Mouse (Mus musculus): ENCODE data around the gene Tufm.

Tufm gene

DNA sequence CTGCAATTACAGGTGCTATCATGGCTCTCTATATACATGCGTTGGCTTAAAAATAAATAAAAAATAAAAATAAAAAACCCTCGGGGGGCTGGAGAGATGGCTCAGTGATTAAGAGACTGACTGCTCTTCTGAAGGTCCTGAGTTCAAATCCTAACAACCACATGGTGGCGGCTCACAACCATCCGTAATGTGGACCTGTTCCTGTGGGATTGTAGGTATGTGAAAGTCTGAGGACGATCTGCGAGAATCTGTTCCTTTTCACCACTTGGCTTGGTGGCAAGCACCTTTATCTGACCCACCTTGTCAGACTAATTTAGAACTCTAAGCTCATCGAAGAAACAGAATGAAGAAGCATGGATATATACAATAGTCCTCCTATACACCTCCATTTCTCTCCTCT, 12.3 kb downstream of the Tufm start:
- DNase-seq (ENCODE audit: low spot score): no peak

DNA sequence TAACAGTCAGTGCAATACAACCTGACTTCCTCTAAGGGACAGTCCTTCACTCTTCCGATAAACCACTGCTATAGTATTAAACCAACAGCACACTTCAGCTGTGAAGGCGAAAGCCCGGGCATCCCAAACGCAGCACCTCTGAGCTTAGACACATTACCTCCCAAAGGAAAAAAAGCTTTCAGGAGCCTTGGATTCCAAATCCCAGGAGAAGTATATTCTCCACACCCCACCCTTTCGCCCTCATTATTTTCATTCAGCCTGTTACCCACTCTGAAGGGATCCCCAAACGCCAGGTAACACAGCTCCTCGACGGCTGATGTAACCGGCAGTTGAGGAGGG, 14.5 kb downstream of the Tufm start:
- no peak for DNase-seq (ENCODE audit: low spot score)

DNA sequence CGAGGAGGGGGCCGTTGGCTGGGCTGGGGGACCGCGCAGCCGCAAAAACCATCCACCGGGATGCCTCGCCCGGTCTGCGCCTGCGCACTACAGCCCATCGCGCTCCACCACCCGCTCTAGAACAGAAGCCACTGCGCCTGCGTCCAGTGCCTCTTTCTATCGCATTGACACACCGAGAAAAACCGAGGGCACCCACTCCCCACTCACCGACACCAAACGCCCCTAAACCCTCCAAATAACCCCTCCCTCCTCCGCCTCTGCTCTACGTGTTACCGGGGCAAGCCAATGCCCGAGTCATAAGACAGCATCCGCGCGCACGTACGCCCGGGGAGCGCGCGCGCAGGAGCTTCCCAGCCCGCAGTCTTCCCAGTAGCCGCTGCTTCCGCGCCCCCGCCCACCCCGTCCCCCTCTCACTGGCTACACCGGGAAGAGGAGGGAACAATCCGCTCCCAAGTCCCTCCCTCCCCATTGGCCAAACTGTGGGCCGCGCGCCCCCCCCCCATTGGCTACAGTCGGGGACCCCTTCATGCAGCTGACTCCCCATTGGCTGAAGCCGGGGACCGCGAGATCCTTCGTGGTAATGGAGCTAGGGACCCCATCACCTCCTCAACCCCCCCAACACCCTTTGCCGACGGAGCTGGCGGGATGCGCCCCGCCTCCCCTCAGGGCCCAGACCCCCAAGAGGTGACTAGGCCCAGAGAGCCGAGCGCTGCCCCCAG, 15.0 kb downstream of the Tufm start:
- DNase-seq (ENCODE audit: low spot score): peak; percentile 88

DNA sequence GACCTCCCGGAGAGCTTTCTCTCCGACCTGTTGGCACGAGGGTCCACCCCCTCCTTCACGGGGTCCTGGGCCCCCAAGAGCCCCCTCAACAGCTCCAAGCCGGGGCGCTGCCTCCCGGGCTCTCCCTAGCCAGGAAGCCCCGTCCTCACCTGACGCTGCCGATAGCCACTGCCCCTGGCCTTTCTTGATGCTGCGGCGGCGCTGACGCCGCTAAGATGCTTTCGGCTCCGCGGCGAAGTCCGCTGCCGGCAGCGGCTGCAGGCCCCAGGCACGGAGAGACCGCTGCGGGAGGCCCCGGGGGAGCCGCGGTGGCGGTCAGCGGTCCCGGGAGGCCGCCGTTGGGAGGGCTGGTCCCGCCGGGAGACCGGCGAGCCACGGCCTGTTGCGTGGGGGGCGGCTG, 15.6 kb downstream of the Tufm start:
- peak; percentile 49 for DNase-seq (ENCODE audit: low spot score)

DNA sequence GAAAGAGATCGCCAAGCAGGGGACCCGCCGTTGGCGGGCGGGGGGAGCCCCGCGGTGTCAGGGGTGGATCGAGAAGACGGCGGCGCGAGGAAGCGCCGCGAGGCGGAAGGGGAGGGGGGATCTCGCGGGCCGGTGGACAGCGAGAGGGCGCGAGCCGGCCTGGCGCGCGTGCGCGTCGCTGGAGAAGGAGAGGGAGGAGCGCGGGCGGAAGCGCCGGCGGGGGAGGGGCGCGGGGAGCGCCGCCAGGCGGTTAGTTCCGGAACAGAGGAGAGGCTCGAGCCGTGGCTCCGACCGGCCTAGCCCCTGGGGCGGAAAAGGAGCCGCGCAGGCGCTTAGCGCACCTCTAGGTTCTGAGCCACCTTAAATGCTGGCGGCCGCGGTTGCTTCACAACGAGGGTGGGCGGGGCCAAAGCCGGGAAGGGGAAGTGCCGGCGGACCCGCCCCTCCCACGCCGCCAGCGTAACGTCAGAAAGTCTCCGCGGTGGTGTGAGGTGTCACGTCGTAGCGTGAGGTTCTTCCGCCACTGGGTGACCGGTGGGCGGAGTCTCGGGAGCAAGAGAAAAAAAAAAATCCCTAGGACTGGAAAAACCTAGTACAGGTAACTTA, 16.2 kb downstream of the Tufm start, which contains the start of gene Atxn2l:
Gene Atxn2l, minus strand, starts transcription at position 165 of the 606 bp plus-strand sequence.
- DNase-seq (ENCODE audit: low spot score): peak; percentile 95

DNA sequence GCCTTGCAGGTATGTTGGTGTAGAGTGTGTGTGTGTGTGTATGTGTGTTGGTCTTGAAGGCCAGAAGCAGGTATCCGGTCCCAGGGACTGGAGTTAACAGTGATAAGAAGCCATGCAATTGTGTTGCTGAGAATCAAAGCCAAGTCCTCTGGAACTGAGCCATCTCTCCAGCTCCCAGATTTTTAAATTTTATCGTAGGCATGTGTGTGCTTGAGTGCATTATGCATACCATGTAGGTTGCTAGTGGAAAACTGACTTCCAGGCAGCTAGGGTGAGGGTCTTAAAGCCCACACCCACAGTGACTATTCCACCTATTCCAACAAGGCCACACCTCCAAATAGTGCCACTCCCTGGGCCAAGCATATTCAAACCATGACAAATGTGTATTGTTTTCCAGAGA, 17.8 kb downstream of the Tufm start:
- DNase-seq (ENCODE audit: low spot score): no peak

DNA sequence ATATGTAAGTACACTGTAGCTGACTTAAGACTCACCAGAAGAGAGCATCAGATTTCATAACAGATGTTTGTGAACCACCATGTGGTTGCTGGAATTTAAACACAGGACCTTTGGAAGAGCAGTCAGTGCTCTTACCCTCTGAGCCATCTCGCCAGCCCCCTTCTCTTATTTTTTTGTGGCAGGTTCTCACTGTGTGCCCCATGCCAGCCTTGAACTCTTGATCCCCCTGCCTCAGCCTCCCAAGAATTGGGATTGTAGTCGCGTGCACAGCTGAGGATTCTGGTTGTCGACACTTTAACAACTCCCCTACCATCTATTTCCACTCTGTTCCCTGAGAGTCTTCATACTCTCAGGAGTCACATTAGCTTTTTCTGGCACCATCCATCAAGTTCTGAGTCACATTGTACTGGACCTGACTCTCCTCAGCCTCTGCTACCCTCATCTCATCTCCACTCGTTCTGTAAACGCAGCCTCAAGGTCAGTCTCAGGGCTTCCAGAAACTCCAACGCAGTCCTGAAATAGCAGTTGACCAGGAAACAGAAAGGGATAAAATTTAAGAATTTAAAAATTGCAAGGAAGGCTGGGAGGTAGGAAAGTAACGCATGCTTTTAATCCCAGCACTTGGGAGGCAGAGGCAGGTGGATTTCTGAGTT, 20.1 kb downstream of the Tufm start:
- no peak for DNase-seq (ENCODE audit: low spot score)

DNA sequence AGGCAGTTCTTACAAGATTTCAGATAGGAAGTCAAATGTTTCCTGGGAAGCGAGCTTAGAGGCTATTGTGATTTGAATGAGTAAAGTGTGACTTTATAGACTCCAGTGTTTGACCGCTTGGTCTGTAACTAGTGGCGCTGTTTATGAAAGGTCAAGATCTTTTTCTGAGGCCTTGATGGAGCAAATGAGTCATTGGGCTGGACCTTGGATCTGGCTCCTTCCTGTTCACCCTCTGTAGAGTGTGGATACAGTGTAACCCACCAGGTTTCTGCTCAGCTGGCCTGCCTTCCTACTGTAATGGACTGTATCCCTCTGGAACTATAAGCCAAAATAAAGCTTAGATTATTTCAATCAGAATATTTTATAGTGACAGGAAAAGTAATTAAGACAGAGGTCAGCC, 24.1 kb downstream of the Tufm start:
- no peak for DNase-seq (ENCODE audit: low spot score)

DNA sequence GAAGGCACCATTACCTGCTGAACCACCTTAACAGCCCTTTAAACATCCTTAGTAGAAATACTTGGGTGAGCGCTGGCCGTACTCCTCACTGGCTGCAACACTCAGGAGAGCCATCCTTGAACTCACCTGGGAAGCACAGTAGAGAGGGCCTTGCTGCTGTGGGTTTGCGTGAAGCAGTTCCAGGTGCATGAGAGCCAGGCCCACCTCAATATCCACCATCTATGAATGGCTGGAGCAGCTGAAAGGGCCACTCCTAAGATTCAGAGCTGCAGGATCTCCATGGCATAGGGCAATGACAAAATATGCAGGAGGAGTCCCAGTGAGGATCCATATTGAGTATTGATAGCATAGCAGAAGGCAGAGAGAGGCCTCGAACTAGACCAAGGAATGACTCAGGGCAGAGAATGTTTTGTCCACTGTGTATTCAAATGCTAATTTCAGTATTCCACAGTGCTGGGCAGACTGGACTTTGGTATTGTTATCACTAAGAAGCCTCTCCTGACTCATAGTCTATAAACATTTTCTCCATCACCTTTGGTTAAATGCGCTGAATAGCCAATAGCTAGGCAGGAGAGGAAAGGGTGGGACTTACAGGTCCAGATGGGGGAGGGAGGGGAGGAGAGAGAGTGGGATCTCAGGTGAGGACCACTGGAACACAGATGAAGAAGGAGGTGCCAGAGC, 31.2 kb downstream of the Tufm start:
- DNase-seq (ENCODE audit: low spot score): no peak

DNA sequence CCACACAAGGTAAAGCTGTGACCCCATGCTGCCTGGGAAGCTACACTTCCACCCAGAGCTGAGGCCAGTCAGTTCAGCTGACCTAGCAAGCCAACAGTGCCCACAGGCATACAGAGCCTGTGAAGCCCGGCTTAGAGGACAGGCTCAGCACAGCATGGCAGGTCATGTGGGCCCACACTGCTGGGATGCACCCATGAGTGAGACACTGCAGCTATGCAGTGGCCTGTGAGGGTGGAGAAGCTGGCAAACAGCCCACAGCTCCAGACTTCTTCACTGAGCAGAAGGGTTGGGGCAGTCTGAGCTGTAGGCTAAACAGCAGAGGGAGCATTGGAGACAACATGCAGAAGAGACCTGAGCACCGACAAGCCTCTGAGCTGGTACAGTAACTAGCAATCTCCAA, 32.4 kb downstream of the Tufm start:
- no peak for DNase-seq (ENCODE audit: low spot score)

DNA sequence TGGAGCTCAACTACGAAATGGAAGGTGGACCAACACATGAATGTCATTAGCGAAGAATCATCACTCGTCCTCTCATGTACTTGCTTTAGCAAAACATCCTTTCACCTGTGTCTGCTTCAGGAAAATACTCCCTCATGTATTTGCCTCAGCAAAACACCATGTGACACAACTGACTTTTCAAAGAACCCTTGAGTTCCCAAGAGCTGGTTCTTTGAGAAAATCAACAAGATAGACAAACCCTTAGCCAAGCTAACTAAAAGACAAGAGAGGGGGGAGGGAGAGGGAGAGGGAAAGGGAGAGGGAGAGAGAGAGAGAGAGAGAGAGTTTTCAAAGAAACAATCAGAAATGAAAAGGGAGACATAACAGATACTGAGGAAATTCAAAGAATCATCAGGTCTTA, 36.2 kb downstream of the Tufm start:
- no peak for DNase-seq (ENCODE audit: low spot score)

DNA sequence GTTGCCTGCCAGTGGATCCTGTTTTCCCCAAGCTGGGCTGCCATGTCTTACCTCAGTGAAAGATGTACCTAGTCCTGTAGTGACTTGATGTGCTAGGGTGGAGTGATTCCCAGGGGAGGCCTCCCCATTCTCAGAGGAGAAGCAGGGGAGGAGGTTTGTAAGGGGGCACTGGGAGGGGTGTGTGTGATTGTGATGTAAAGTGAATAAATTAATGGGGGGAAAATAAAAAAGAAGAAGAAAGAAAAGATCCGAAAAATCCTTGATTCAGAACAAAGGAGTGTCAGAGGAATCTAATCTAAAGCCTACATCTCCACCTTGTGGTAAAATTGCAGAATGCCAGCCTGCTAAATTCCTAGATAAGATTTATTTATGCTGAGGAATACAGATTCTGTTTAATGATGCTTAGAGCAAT, 41.0 kb downstream of the Tufm start:
- no peak for DNase-seq (ENCODE audit: low spot score)

DNA sequence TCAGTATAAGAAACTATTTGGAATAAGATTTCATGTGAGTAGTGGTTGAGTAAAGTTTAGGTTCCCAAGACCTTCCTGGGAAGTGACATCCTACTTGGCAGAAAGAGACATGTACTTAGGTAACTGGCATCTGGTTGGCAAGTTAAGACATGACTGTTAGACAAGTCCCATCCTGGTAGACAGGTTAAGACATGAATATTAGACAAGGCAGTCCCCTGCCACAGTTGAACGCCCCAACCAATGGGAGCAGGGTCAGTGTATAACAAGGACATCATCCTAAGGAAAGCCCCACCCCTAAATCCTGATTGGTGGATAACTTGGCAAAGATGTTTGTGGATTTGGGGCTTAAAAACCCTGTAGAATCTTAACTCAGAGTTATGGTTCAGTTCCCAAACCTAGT, 46.3 kb downstream of the Tufm start:
- no peak for DNase-seq (ENCODE audit: low spot score)

DNA sequence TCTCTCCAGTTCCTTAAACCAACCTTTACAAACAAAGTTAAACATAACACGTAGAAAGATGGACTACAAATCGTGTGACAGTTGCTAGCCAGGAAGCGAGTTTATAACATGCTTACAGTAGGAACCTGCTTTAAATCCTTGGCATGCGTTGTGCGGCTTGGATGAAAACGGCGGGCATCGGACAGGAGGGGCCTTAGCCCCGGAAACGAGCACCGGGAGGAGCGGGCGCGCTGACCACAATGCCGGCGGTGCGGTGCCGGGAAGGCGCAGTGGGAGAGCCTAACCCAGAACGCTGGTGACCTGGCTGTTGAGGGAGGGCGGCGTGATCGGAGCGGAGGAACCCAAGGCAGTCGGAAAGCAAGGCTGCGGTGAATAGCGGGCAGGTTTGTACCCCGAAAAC, 48.6 kb downstream of the Tufm start:
- DNase-seq (ENCODE audit: low spot score): no peak

DNA sequence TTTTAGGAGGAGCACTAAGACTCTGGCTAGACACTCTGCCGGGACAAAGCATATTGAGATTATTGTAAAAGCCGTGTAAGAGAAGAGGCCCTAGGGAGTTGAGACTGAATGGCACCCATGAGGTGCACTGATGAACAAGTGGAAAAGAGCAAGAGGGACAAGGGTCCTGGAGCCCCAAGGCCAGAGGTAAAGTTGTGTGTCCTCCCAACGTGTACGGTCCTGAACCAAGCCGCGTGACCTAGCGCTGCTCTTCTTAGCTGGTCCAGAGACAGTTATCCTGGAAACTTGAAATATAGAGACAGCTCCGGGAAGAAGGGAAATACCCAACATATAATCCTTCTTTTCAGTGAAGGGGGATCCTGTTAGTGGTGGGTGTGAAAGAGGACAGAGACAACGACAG, 49.3 kb downstream of the Tufm start:
- no peak for DNase-seq (ENCODE audit: low spot score)

DNA sequence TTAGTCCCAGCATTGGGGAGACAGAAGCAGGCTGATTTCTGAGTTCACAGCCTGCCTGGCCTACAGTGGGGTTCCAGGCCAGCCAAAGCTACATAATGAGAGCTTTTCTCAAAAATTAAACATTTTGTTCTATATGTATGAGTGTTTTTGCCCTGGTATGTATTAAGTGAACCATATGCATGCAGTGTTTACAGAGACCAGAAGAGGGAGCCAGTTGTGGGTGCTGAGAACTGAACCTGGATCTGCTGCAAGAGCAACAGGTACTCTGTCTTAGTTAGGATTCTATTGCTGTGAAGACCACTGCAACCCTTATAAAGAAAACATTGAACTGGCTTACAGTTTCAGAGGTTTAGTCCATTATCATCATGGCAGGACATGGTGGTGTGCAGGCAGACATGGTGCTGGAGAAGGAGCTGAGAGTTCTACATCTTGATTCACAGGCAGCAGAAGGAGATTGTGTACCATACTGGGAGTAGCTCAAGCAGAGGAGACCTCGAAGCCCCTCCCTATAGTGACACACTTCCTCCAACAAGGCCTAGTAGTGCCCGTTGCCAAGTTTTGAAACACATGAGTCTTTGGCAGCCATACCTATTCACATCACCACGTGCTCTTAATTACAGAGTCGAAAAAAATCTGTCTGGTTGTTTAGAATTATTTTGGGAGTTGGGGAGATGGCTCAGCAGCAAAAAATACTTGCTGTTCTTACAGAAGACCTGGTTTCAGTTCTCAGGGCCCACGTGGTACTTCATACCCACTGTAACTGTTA, 50.8 kb downstream of the Tufm start:
- no peak for DNase-seq (ENCODE audit: low spot score)
